Mouse (Mus musculus): ENCODE measurements at regions not wholly inside any gene's neighbourhood (a gene's known extent, or its start where the extent isn't known, plus 50 kb on each side); places are given as distances from the start of the nearest gene placed in this dataset.

DNA sequence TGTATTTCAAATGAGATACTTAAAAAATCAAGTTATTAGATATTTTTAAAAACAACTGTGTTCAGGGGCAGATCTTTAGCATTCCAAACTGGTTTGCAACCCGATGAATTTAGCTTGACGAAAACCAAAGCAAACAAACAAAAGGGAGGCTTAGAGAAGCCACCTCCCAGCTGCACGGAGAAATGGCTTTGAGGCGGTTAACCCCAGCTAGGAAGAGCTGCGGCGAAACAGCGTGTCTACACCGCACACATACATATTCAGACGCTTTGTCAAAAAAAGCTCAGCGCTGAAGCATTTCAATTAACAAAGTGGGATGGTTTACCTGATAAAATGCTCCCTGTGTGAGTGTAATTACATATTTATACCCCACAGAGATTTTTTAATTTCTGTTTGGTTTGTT, 123.0 kb upstream of the Ap5m1 start:
- no peak for DNase-seq

DNA sequence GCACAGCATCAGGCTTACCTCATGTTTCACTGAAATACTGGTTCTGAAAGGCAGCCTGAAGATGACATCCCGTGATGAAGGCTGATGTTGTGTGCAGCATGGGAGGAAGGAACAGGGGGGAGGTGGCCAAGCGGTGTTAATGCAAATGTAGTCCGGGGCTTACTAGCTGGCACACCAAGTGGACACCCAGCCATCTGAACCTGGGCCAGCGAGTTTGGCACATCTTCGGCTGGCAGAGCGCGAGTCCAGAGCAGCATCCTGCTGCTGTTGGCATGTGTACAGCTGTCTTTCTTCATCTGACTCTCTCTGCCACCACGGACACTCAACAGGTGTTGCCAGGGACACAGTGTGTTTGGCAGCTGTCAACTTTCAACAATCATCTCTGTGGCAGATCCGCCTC, 135.0 kb upstream of the Ap5m1 start:
- DNase-seq = peak; percentile 20

DNA sequence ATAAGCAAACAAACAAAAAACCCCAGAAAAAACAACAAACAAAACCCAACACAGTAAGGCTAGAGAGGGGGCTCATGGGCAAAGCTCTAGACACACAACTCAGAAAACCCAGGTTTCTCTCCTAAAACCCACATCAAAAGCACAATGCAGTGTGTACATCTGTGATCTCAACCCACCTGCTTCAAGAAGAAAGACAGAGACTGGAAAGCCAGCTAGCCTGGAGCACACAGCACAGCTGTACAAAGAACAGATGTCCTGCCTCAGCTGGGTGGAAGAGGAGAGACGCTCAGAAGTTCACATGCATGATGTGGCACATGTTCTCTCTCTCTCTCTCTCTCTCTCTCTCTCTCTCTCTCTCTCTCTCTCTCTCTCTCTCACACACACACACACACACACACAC, 140.0 kb upstream of the Ap5m1 start:
- no peak for DNase-seq

DNA sequence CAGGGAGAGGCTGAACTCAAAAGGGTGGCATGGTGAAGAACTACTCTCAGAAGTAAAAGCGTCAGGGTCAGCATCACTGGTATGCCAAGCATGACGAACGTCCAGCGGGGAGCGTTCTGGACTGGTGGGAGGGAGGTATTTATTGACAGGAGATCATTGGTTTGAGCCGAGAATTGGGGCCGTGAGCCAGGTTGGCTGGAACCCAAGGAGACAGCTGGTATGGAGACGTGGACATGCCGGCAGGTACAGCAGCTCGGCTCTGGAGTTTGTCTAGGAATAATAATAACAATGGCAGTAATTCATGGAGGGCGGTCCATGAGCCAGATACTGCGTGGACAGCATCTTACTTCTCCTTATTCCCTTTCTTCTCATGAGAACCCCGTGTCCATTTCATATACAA, 156.5 kb upstream of the Ap5m1 start:
- DNase-seq = peak; percentile 76

DNA sequence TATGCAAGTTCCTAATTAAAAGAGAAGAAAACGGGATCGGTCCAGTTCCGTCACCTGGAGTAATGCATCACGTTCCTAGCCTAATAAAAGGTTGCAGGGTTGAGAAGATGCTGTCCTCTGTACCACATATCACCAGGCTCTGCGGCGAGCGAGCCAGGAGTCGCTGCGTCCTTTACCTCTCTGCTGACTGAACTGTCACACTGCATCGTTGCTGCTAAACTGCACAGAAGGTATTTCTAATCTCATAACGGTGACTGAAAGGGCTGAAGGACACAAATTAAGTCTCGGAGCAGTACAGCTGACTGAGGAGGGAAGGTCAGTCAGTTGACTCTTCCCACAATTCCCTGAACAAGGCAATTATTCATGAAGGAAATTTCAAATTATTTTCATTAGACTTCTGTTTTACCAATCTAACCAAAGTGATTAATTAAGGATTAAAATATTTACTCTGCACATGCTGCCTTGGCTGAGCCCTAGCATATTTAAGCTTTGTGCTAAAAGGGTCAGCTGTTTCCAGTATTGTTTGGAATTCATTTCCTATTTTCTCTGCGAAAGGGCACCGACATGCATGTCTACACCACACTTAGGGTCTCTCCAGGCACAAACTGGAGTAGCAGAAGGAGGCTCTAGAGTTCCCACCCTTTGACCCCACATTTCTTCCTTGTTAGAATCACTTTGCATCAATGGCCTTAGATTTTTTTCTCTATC, 157.8 kb upstream of the Ap5m1 start:
- peak; percentile 52 for DNase-seq

DNA sequence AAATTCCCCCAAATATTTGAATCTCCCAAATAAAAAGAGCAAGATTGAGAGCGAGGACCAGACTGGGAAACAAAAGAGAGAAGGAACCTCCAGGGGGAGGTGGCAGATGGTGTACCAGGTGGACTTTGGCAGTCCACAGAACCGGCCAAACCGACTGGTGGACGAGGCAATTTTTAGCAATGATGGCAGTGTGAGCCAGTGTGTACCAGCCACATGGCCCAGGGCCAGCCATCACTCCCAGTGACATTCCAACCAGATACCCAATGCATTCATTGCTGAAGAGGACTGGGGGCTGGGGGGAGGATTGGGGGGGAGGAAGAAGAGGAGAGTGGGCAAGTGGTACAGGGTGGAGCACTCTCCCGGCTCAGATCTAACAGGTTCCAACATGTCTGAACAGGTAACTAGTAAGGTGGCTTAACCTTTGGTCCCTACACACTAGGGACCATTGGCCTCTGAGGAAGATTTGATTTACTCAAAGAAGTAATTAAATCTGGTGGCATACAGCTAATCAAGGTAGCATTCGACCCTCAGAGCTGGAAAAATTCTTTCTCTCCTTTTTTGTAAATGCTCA, 158.4 kb upstream of the Ap5m1 start:
- peak; percentile 95 for DNase-seq

DNA sequence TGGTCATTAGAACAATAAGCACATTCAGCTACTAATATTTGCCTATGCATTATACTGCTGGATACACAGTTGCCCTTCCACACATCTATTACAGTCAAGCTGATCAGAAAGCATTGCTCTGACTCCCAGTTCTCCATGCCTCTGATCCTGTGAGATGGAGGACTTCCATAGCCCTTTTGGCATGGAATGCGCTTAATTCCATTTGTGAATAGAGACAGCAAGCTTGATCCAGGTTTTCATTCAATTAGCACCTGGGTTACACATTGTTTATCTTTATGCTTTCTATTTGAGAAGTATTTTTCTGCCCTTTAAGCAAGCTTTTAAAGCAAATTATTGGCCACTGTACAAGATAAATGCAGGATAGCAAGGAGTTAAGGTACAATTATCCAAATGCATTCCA, 158.9 kb upstream of the Ap5m1 start:
- DNase-seq = peak; percentile 26

DNA sequence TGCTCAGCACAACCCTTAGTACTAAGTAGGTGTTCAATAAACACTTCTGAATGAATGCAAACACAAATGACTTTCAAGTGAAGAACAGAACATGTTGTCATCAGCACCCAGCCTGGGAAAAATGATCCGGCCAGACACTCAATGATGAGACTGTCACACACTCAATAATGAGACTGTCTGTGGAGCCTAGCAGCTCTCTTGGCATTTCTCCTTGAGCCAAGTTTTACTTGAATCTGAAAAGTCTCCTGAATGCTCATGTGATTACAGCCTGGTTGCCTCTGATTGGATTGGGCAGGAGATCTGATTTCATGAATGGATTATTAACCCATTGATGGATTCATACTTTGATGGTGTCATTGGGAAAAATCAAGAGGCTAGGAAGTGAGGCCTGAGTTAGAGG, 161.3 kb upstream of the Ap5m1 start:
- no peak for DNase-seq

DNA sequence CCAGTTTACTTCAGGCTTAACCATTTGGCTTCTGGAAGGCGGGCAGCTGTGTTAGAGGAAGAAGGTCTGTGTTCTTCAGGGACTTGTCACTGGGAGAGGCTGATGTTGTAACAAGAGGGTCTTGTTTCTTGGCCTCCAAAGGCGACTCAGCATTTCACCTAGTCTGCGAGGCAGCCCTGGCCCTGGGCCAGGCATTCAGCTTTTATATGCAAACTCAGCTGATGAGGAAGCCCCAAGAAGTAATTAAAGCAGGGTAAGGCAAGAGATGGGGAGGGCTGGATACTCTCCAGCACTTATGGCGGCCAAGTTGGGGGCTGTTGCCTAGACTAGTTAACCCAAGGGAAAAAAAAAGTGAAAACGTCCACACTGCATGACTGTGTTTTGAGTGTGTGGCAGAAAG, 162.4 kb upstream of the Ap5m1 start:
- DNase-seq = peak; percentile 11

DNA sequence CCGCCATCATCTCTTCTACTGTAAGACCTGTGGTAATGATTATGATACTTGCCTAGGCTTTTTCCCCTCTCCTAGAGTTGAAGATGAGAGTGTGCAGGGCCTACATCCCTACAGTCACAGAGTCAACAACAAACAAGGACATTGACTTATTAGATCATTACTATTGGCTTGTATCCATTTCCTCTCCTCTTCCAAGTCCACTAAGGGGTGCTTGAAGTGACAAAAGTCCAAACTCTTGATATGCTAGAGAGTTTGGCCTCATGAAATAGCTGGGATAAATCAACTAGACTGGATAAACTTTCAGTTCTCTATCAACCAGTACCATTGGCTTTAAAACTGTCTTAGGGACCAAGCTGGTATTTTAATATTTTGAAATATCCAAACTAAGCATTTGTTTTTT, 165.7 kb upstream of the Ap5m1 start:
- no peak for DNase-seq

DNA sequence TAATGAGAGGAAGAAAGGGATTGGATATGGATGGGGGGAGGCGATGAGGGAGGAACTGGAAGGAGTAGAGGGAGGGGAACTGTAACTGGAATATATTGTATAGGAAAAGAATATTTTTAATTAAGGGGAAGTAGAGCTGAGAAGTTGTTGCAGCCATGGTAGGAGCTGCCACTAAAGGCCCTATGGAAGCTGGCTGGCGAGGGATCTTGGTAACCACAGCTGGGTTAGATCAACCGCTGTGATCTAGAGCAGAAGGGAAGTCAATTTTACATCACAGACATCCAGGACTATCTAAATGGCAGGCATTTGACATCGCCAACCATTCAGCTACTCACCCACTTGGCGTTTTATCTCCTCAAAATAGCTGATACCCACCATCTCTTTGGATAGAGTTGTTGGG, 168.8 kb upstream of the Ap5m1 start:
- no peak for DNase-seq

DNA sequence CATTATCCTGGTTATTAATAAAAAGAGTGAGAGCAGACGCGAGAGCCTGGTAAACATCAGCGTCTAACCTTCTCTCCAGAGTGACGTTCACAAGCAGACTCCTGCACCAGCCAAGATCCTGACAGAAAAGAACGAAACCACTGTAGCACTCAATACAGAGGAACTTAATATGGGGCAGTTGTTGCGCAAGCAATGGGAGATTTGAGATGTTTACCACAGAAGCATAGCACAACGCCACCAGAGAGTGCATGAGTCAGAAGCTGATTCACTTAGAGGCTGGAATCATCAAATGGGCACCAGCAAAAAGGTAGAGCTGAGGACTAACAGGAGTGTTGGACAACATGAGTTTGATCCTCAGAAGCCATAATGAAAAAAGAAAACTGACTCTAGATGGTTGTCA, 169.7 kb upstream of the Ap5m1 start:
- DNase-seq = no peak

DNA sequence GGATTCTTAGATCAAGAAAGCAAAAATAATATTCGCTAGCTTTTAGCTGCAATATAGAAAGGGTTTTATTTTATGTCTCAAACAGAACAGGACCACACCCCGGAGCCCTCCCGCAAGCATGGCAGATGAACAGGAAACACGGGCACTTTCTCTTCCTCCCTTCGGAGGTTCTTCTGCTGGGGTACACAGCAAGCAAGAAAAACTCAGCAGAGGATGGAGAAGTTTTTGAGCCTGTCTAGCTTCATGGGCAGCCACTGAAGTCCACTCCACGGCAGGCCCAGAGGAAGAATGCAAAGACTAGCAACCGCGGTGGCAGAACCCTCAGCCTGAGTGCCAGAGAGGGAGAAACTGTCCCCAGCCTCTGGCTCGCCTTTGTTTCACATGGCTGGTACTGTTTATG, 174.7 kb upstream of the Ap5m1 start:
- no peak for DNase-seq

DNA sequence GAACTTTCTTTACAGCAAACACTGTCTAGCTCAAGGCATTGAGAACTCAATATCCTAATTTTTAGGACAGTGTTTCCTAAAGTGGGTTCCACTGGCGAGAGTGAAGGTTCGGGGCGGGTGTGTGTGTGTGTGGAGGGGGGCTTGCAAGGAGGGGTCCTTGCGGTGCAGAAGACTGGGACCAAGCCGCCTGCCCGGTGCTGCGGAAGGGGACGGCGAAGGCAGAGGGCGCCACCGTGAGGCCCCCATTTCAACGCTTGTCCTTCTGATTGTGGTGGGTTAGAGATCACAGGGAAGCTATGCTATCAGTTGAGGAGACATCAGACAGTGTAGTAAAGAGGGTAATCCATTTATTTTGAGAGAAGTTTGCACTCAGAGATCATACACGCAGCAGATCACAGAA, 176.9 kb upstream of the Ap5m1 start:
- no peak for DNase-seq

DNA sequence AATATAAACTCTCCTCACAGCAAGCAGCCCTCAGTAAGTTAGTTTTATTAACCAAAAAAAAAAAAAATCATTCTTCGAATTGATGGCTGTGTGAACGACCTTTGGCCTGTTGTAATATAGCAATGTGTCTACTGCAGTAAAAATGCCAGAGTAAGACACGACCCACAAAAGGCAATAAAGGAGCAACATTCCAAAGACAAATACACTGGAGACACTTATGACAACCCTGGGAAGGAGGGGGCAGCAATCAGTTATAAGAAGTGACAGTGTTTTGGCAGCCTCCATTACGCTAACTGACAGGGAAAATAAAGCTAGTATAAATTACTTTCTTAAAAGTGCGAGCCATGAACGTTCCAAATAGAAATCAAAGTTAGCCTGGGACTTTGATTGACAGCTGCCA, 185.9 kb upstream of the Ap5m1 start:
- no peak for DNase-seq

DNA sequence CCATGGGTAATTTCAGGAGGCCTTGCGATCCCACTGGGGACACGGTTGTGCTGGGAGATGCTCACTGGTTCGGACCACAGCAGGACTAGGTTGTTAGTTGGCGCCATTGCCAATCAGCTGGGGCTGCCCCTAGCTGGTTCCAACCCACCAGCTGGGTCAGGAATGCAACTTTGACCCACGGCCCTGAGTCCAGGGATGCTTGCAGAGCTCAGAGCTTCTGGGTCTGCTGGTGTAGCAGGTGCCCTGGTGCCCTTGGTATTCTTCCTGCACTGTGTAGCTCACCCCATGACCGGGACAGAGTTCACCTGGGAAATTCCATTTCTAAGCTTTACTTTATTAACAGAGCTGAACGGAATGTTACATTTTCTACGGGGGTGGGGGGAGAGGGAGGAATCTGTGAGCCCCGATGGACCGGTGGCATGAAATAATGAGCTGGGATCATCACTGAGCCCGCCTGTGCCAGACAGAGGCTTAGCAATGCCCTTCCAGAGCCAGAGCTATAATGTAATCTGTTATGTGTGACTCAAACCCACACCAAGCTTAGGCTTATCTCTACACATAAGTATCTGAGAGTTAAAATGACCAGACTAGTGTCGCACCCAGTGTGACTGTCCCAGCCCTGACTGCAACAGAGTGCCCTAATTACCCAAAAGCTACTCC, 187.8 kb upstream of the Ap5m1 start:
- DNase-seq = no peak

DNA sequence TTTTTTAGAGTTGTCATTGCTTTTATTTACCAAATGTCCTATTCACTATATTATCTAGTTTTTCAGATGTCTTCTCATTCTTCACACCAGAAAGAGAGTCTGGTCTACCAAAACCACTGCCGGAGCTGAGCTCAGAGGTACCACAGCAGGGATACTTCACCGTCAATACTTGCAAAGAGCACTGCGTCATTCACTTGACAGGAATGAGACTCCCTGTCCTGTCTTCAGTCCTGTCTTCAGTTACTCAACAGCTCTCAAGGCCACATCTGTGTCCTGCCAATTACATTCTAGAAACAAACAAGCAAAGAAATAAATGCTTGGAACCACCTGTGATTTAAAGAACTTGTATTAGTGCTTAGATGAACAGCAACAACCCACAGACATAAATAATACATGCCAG, 194.6 kb upstream of the Ap5m1 start:
- DNase-seq = no peak

DNA sequence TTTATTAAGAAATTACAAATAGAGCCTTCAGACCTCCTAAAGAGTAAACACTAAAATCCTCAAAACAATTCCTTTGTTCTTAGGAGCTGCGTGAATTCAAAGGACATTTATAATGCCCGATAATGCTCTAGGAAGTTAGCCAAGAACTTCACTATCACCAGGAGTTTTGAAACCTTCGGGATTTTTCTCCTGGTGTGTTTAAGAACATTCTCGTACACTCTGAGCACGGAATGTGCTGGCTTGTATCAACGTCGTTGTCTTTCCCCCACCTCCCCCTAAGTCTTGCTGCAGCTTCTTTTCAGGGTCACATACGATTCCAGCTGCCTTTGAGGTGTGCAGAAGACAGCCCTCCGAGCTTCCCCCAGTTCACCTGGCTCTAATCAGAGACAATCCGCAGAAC, 195.9 kb upstream of the Ap5m1 start:
- no peak for DNase-seq

DNA sequence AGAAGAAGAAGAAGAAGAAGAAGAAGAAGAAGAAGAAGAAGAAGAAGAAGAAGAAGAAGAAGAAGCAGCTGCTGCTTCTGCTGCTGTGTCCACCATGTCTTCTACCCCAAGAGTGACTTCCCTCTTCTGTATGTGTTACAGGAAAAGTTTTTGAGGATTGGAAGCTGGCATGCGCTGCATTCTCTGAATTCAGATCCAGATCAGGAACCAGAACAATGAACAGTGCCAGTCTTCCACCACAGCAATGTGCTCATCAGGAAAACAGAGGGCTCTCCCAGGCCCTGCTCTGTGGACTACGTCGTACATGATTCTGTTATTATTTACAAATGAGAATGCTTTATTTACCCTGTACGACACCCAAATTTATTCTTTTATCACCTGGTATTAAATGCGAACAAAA, 181.8 kb upstream of the Otx2 start:
- no peak for DNase-seq

DNA sequence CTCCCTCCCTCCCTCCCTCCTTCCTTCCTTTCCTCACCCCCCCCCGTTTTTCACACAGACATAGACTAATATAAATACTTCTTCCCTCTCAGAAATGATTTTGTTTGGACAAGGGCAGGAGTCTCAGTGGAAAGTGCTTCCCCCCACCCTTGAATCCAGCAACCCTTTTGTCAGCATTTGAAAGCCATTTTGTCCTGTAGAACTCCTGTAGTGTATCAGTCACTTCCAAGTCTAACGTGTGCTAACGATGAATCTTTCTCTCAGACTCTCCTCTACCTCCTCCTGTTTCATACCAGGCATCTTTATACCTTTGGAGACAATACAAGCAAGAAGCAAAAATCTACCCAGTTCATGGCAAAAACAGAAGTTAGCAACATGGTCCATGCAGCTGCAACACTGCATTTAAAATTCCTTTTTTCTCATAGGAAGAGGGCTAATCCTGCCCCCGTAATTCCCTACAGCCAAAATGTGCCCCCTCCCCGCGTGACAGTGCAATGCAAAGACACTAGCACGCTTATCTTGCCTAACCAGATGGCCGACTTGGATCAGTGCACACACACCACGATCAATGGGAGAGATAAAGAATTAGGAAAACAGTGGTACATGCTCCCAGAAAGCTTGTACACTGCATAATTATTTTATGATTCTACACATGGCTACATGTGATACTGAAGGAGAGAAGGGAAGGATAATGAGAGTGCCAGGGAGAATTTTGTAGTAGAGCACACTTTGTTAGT, 180.7 kb upstream of the Otx2 start:
- DNase-seq = no peak

DNA sequence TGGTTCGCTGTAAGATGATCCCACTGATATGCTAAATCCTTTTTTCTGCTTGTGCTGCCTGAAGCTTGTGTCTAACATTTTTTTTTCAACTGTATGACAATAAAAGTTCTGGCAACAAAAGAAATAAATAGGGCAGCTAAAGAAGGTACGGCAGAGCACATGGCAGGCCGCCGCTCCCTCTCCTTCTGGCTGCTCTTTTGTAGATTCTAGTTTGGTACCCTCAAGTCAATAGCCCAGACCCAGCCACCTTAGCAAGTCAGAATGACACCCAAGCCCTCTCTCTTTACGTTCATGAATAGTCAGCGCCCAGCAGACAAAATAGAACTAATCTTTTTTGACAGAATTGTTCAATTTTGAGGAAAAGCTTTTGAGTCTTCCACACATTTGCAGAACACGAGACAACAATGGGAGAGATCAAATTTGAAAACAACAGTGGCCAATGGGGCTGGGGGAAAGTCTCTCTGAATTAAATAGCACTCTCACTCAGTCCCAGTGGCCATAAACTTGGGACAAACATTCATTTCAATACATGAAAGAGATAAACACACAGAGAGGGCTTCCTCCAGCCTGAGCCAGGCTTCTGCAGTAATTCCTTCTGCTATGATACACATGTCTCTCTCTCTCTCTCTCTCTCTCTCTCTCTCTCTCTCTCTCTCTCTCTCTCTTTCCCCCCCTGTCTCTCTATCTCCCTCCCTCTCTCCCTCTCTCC, 180.0 kb upstream of the Otx2 start:
- no peak for DNase-seq

DNA sequence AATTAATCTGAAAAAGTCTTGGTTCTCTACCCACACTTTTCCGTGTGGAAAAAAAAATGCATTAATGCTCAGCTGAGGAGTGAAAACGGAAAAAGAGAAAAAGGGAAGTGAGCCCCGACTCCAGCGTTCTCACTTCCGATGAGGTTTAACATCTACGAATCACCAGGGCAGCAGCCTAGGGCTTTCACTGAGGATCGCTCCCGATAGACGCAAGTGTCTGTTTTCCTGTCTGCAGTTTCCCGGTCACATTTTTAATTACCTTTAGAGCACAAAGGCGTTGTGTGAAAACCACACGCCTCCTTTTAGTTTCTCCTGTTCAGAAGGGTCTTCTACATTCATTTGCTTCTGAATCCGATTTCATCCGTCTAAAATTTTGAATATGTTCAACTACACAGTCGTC, 179.2 kb upstream of the Otx2 start:
- DNase-seq = no peak

DNA sequence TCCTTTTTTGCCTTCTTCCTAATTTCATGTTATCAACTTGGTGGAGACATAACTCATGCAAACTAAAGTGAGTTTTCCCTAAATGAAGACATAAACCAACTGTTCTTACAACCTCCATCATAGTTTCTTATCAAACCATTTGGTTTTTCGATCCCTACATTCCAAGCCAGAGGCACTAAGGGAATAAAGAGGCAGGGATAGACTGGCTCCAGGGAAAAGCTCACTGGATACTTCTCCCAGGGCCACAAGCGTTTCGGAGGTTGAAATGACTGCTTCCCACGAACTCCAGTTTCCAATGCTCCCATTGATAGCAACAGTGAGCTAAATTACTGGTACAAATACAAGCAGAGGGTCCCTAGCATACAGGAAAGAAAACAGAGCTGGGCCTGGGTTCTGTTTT, 178.4 kb upstream of the Otx2 start:
- no peak for DNase-seq
